19 mouse cellular contexts compared by ENCODE assay signal in genomic region chr3:90425499-90425898, GRCm38 (mm10).
"Had no signal": no experiment of that assay in that cellular context is flagged by ENCODE, and none has a peak within 500 bp of the region (broad histone marks: within the 10 kb centered on the region; RNA-seq: fewer than 3 reads in every experiment).

No protein-coding gene starts in this region.

- DNase-seq: kidney, adult 8-10 months; kidney, postnatal 14 days; layer of hippocampus, adult 9-11 months; lung, adult 2 months; right cerebral cortex, adult 18-20 months; right cerebral cortex, postnatal 14 days; right cerebral cortex, postnatal 4 days; thymus, adult 2 months; thymus, postnatal 14 days; thymus, postnatal 4 days had no signal

- H3K4me2 ChIP-seq: liver, embryonic 15.5 days; midbrain, embryonic 13.5 days had no signal

- H3K27ac ChIP-seq: layer of hippocampus, adult 2 months; left cerebral cortex, adult 2 months; liver, embryonic 15.5 days; macrophage; midbrain, embryonic 10.5 days; midbrain, embryonic 13.5 days; stomach, postnatal 0 days had no signal

- H3K4me3 ChIP-seq: layer of hippocampus, adult 2 months; left cerebral cortex, adult 2 months; liver, embryonic 15.5 days; megakaryocyte, embryonic 14.5 days; midbrain, embryonic 10.5 days; midbrain, embryonic 13.5 days had no signal

- H3K27me3 ChIP-seq: liver, embryonic 15.5 days; megakaryocyte, embryonic 14.5 days; midbrain, embryonic 13.5 days had no signal

- ATAC-seq: intestine, postnatal 0 days; midbrain, embryonic 13.5 days had no signal

- H3K9ac ChIP-seq: liver, embryonic 15.5 days; midbrain, embryonic 13.5 days had no signal

- H3K9me3 ChIP-seq: liver, embryonic 15.5 days; megakaryocyte, embryonic 14.5 days; midbrain, embryonic 10.5 days; midbrain, embryonic 13.5 days had no signal
